Mouse (Mus musculus) heart, postnatal 0 days (tissue): ENCODE results near the gene Zfp609.
A peak's percentile ranks its signal among the peaks of the same experiment; 100 is the strongest.

Source experiments
- CTCF ChIP-seq: IDR thresholded peaks from 2 replicates; pipeline ENCODE4 v1.5.1; 2016; ENCODE audit warnings: antibody characterized with exemption, control low read depth, low read depth
- EP300 ChIP-seq: IDR thresholded peaks from 2 replicates; pipeline ENCODE4 v1.6.1; 2016; ENCODE audit warnings: antibody characterized with exemption, low read depth

DNA sequence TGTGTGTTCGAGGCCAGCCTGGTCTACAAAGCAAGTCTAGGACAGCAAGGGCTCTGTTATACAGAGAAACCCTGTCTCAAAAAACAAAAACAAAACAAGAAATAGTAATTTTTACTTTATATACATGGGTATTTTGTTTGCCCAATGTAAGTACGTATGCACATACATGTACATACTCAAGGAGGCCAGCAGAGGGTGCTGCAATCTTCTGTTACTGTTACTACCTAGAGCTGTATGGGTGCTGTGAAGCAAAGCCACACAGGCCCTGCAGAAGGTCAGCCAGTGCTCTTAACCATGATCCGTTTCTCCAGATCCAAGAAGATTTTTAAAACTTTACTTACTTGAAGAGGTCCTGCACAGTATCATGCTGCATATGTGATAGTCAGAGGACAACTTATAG, 74.7 kb downstream of the Zfp609 start:
- TF ChIP-seq CTCF (peak; percentile 17; the same call in 1 of the 2 replicates), EP300 (no peak)
